Mouse (Mus musculus): ENCODE data around the gene Slc9c1.

DNA sequence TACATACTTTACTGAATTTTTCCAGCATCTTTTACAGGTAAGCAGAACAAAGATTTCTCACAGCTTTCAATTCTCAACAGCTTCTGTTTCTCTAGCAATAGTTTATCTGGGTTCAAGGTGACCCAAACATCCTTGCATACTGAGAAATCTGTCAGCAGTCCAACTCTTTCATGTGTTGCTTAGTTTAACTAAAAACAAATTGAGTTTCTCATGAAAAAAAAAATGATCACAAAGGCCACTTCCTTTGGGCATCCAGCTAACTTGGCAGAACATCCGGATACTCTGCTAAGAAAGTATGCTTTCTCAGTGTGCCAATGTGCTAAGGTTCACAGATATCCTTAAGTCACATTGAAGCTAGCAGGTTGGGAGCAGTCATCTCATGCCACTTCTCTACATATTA, 39.8 kb upstream of the Slc9c1 start:
- no peak for TF ChIP-seq POLR2A (IDR thresholded peaks at IDR 0.05; ENCODE audit: control insufficient read depth, low read depth, low read length)
- TF ChIP-seq CTCF (IDR thresholded peaks at IDR 0.05; ENCODE audit: control insufficient read depth, insufficient read depth, insufficient replicate concordance, low read depth, low read length) = no peak

Measured in testis, adult 2 months (tissue).